Mouse (Mus musculus): ENCODE results near the gene Pla2g2c.

DNA sequence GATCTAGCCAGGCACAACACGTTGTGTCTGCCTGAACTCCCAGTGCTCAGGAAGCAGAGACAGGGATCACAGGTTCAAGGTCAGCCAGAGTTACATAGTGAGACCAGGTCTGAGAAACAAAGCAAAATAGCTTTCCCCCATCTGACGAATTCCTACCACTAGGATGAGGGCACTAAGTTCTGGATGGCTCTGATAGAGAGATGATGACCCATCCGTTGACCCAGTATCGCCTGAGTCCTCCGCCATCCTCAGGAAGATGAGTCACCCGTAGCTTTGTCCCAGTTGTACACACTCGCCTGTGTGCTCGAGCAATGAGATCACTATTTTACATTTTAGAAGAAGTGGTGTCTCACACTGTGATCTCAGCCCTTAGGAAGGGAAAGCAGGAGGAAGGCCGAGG, 37.7 kb downstream of the Pla2g2c start:
- TF ChIP-seq EP300 (IDR thresholded peaks at IDR 0.05; ENCODE audit: low read depth) (no peak), CTCF (IDR thresholded peaks at IDR 0.05; ENCODE audit: low read depth) (no peak)
